Mouse (Mus musculus) heart, postnatal 0 days (tissue): ENCODE data around the gene Lce3a. TPM values are rescaled to one million over a fixed set of nuclear protein-coding genes. Genes with fewer than 3 reads are reported as not detected.

ENCODE experiments used
- ATAC-seq: fragments of 200-750 bp; cut with Nextera tagmentation; 2 replicates; pipeline ENCODE4 v1.8.0; 2017; ENCODE audit warnings: low read depth, moderate number of reproducible peaks, moderate library complexity; ENCODE audit not compliant: insufficient read depth
- DNase-seq: peaks from one replicate; pipeline ENCODE4 v3.0.0-alpha.2; 2016; ENCODE audit warnings: low spot score
- H3K27ac ChIP-seq: fragments of 300-500 bp; sonication (generic); 2 replicates; pipeline ENCODE4 v1.5.1; 2014; ENCODE audit warnings: low read depth, mild to moderate bottlenecking
- H3K27me3 ChIP-seq: fragments of 300-500 bp; sonication (generic); 2 replicates; pipeline ENCODE4 v1.6.1; 2014; ENCODE audit warnings: low read length, mixed read lengths; ENCODE audit not compliant: control insufficient read depth, insufficient read depth
- H3K36me3 ChIP-seq: fragments of 300-500 bp; sonication (generic); replicated peaks from 2 replicates; pipeline ENCODE4 v1.6.1; 2014; ENCODE audit warnings: low read length, mixed read lengths; ENCODE audit not compliant: control insufficient read depth, insufficient read depth
- H3K4me1 ChIP-seq: fragments of 300-500 bp; sonication (generic); 2 replicates; pipeline ENCODE4 v1.6.1; 2014; ENCODE audit warnings: antibody characterized with exemption; ENCODE audit not compliant: control insufficient read depth, insufficient read depth
- H3K4me2 ChIP-seq: fragments of 300-500 bp; sonication (generic); 2 replicates; pipeline ENCODE4 v1.6.1; 2014; ENCODE audit warnings: low read depth, mild to moderate bottlenecking, low read length, moderate library complexity
- H3K4me3 ChIP-seq: fragments of 300-500 bp; sonication (generic); 2 replicates; pipeline ENCODE4 v1.5.1; 2014; ENCODE audit warnings: low read depth, low read length
- H3K9ac ChIP-seq: fragments of 300-500 bp; sonication (generic); replicated peaks from 2 replicates; pipeline ENCODE4 v1.6.1; 2014; ENCODE audit warnings: low read depth, low read length, mixed read lengths
- H3K9me3 ChIP-seq: fragments of 300-500 bp; sonication (generic); replicated peaks from 2 replicates; pipeline ENCODE4 v1.6.1; 2016; ENCODE audit warnings: low read length; ENCODE audit not compliant: control insufficient read depth
- CTCF ChIP-seq: IDR thresholded peaks from 2 replicates; pipeline ENCODE4 v1.5.1; 2016; ENCODE audit warnings: antibody characterized with exemption, control low read depth, low read depth
- EP300 ChIP-seq: IDR thresholded peaks from 2 replicates; pipeline ENCODE4 v1.6.1; 2016; ENCODE audit warnings: antibody characterized with exemption, low read depth
- WGBS: fragments of 180-500 bp; shearing (Covaris S2); extraction: QIAGEN DNeasy Blood & Tissue Kit; methylation state at CpG from one replicate; pipeline ENCODE4 v1.1.7; 2014; 5-methylcytosine and 5-hydroxymethylcytosine counted together
- polyA plus RNA-seq: library from polyadenylated mRNA; unstranded; fragments of >200 nt; fragmentation: Nextera tagmentation; extraction: Ambion mirVana; gene quantifications from 2 replicates; pipeline ENCODE4 v1.2.1, GENCODE M21; 2015
- total RNA-seq: library from RNA; depleted of rRNA; stranded (reverse); fragments of >200 nt; gene quantifications from 2 replicates; pipeline ENCODE4 v1.2.3, GENCODE M21; 2014; ENCODE audit warnings: low replicate concordance; rRNA removed

The Lce3a gene
- total RNA-seq (not detected in 2 replicates), polyA plus RNA-seq (not detected in 2 replicates)

DNA sequence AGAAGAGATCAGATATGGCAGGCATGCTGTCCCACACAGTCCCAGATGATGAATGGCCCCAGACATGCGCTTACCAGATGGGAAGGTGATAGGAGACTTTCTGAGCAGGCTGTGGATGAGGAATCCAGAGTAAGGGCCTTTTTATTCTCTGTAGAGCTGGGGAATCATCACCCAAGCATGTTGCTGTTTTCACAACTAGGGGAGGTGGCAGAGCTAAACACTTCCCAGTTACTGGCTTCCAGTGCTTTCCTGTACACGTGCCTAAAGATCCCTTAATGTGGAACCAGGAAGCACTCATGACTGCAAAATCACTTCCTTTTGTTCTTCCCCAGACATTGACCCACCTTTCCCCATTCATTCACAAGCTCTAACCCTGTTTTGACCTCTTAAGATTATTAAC is at the start of gene Lce3a:
Lce3a (minus strand) TSS at position 101 of the 400 bp plus-strand sequence.
- ATAC-seq (no peak), DNase-seq (no peak)
- Histone ChIP-seq H3K4me3 (no peak within 1 kb of the TSS), H3K27ac (no peak within 1 kb of the TSS), H3K4me2 (no peak within 1 kb of the TSS), H3K4me1 (no peaks in the 10 kb centered on the region), H3K36me3 (no peaks in the 10 kb centered on the region), H3K9ac (no peak within 1 kb of the TSS), H3K9me3 (no peaks in the 10 kb centered on the region), H3K27me3 (no peaks in the 10 kb centered on the region)
- 39% methylated on average over 2 of the region's 2 CpGs for WGBS
- TF ChIP-seq EP300 (no peak), CTCF (no peak)

DNA sequence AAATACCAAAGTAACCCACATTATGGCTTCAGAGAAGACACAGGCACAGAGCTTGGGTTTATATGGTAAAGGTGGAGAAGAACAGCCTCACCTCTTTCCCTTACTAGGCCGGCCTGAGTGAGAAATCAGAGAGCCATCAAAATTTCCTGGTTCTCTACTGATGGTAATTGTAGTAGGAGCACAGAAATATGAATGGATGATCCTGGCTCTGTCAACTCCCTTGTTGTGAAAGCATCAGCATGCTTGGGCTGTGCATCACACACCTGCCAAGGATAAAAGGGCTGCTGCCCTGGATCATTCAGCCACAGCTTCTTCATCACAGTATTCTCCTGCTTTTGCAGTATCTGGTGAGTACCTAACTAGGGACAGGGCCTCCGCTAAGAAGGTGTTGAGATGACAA is 40.7 kb upstream of the Lce3a start, which contains the start of gene Lce3e:
Lce3e (plus strand) TSS at position 301 of the 400 bp plus-strand sequence.
- TF ChIP-seq EP300 (no peak), CTCF (no peak)
- Histone ChIP-seq H3K9ac (no peak within 1 kb of the TSS), H3K9me3 (no peaks in the 10 kb centered on the region), H3K4me1 (no peaks in the 10 kb centered on the region), H3K27me3 (no peaks in the 10 kb centered on the region), H3K27ac (no peak within 1 kb of the TSS), H3K4me3 (no peak within 1 kb of the TSS), H3K4me2 (no peak within 1 kb of the TSS), H3K36me3 (no peaks in the 10 kb centered on the region)
- no peak for DNase-seq
- ATAC-seq, result no peak
- WGBS, result 78% methylated on average over 2 of the region's 2 CpGs

GRCm38 (mm10) chr3:92957090-92957489 is 31.1 kb upstream of the Lce3a start, which contains the start of gene Lce3d:
Gene Lce3d (plus strand): TSS chr3:92957390.
- no peaks in the 10 kb centered on the region for H3K9me3 ChIP-seq
- H3K4me1 ChIP-seq, result no peaks in the 10 kb centered on the region
- H3K4me2 ChIP-seq, result no peak within 1 kb of the TSS
- 94% methylated on average over 1 of the region's 1 CpGs for WGBS
- DNase-seq (no peak), ATAC-seq (no peak)
- no peak for TF ChIP-seq CTCF
- no peak for TF ChIP-seq EP300
- H3K36me3 ChIP-seq, result no peaks in the 10 kb centered on the region
- no peak within 1 kb of the TSS for H3K4me3 ChIP-seq
- no peaks in the 10 kb centered on the region for H3K27me3 ChIP-seq
- H3K9ac ChIP-seq, result no peak within 1 kb of the TSS
- H3K27ac ChIP-seq, result no peak within 1 kb of the TSS

- Histone ChIP-seq H3K4me2 (no peak within 1 kb of the TSS), H3K27ac (no peak within 1 kb of the TSS), H3K9ac (no peak within 1 kb of the TSS), H3K9me3 (no peaks in the 10 kb centered on the region), H3K4me1 (no peaks in the 10 kb centered on the region), H3K4me3 (no peak within 1 kb of the TSS), H3K36me3 (no peaks in the 10 kb centered on the region), H3K27me3 (no peaks in the 10 kb centered on the region)
- 57% methylated on average over 1 of the region's 1 CpGs for WGBS
- DNase-seq (no peak), ATAC-seq (no peak)
- TF ChIP-seq EP300 (no peak), CTCF (no peak)
Measured at GRCm38 (mm10) chr3:92944186-92944585, 18.2 kb upstream of the Lce3a start, which contains the start of gene Lce3c. Gene Lce3c (plus strand): TSS chr3:92944486.

DNA sequence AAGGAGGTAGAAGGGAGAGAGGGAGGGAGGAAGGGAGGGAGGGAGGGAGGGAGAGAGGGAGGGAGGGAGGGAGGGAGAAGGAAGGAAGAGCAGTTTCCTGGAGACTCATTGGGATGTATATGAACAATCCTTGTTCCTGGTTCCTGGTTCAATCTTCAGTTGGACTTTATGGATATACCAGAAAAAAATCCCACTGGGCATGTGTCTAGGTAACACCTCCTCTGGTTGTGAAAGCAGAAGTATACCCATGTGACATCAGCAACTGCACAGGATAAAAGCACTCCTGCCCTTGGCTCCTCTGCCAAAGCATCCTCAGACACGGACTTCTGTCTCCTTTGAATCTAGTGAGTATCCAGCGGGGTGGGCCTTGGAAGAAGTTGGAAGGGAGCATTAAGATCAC is 6.6 kb upstream of the Lce3a start, which contains the start of gene Lce3b:
Lce3b (plus strand) TSS at position 301 of the 400 bp plus-strand sequence.
- WGBS, result 52% methylated on average over 2 of the region's 2 CpGs
- TF ChIP-seq EP300, result no peak
- TF ChIP-seq CTCF, result no peak

GRCm38 (mm10) chr3:92920364-92920763 is 5.7 kb downstream of the Lce3a start:
- no peak overlapping the region for H3K4me3 ChIP-seq
- ATAC-seq, result no peak
- 51% methylated on average over 4 of the region's 4 CpGs for WGBS
- no peaks in the 10 kb centered on the region for H3K27me3 ChIP-seq
- no peak overlapping the region for H3K9ac ChIP-seq
- H3K4me1 ChIP-seq, result no peaks in the 10 kb centered on the region
- no peaks in the 10 kb centered on the region for H3K9me3 ChIP-seq
- TF ChIP-seq CTCF, result peak; percentile 46
- no peak for TF ChIP-seq EP300
- H3K4me2 ChIP-seq, result no peak overlapping the region
- no peak overlapping the region for H3K27ac ChIP-seq
- H3K36me3 ChIP-seq, result no peaks in the 10 kb centered on the region
- no peak for DNase-seq

More for the DNA sequence above, 6.6 kb upstream of the Lce3a start, which contains the start of gene Lce3b:
- Histone ChIP-seq H3K27ac (no peak within 1 kb of the TSS), H3K4me1 (no peaks in the 10 kb centered on the region), H3K9me3 (no peaks in the 10 kb centered on the region), H3K9ac (no peak within 1 kb of the TSS), H3K4me2 (no peak within 1 kb of the TSS), H3K27me3 (no peaks in the 10 kb centered on the region), H3K4me3 (no peak within 1 kb of the TSS), H3K36me3 (no peaks in the 10 kb centered on the region)
- ATAC-seq (no peak), DNase-seq (no peak)
